Mouse (Mus musculus) liver, postnatal 0 days (tissue): Measurements from ENCODE around the gene Glud1. TPM values are rescaled to one million over a fixed set of nuclear protein-coding genes. Genes with fewer than 3 reads are reported as not detected.

Experiments used
- ATAC-seq: fragments of 200-750 bp; cut with Nextera tagmentation; 2 replicates; pipeline ENCODE4 v1.8.0; 2017; ENCODE audit warnings: mild to moderate bottlenecking, moderate library complexity
- DNase-seq: peaks from one replicate; pipeline ENCODE4 v3.0.0-alpha.2; 2016
- H3K27ac ChIP-seq: fragments of 300-500 bp; sonication (generic); 2 replicates; pipeline ENCODE4 v1.5.1; 2014; ENCODE audit warnings: antibody characterized with exemption, moderate library complexity, mild to moderate bottlenecking, low read depth
- H3K27me3 ChIP-seq: fragments of 300-500 bp; sonication (generic); 2 replicates; pipeline ENCODE4 v1.6.1; 2014; ENCODE audit warnings: low read length, control low read depth, mixed read lengths; ENCODE audit not compliant: insufficient read depth
- H3K36me3 ChIP-seq: fragments of 300-500 bp; sonication (generic); replicated peaks from 2 replicates; pipeline ENCODE4 v1.6.1; 2014; ENCODE audit warnings: mild to moderate bottlenecking, control low read depth, low read length, moderate library complexity, mixed read lengths; ENCODE audit not compliant: insufficient read depth
- H3K4me1 ChIP-seq: fragments of 300-500 bp; sonication (generic); 2 replicates; pipeline ENCODE4 v1.6.1; 2014; ENCODE audit warnings: antibody characterized with exemption, mild to moderate bottlenecking, control low read depth; ENCODE audit not compliant: insufficient read depth
- H3K4me2 ChIP-seq: fragments of 300-500 bp; sonication (generic); 2 replicates; pipeline ENCODE4 v1.6.1; 2014; ENCODE audit warnings: low read depth, mild to moderate bottlenecking, low read length, moderate library complexity, mixed read lengths
- H3K4me3 ChIP-seq: fragments of 300-500 bp; sonication (generic); 2 replicates; pipeline ENCODE4 v1.5.1; 2014; ENCODE audit warnings: low read depth, low read length
- H3K9ac ChIP-seq: fragments of 300-500 bp; sonication (generic); replicated peaks from 2 replicates; pipeline ENCODE4 v1.6.1; 2014; ENCODE audit warnings: mild to moderate bottlenecking, moderate library complexity
- H3K9me3 ChIP-seq: fragments of 300-500 bp; sonication (generic); 2 replicates; pipeline ENCODE4 v1.6.1; 2016; ENCODE audit warnings: mild to moderate bottlenecking, control low read depth, low read length, mixed read lengths
- CTCF ChIP-seq: sonication (generic); IDR thresholded peaks from 2 replicates; pipeline ENCODE4 v1.5.1; 2016; ENCODE audit warnings: antibody characterized with exemption, low read depth
- EP300 ChIP-seq: IDR thresholded peaks from 2 replicates; pipeline ENCODE4 v1.6.1; 2016; ENCODE audit warnings: antibody characterized with exemption, low read depth, mild to moderate bottlenecking
- WGBS: fragments of 180-500 bp; shearing (Covaris S2); extraction: QIAGEN DNeasy Blood & Tissue Kit; methylation state at CpG from one replicate; pipeline ENCODE4 v1.1.7; 2014; ENCODE audit not compliant: insufficient replicate concordance; 5-methylcytosine and 5-hydroxymethylcytosine counted together
- polyA plus RNA-seq: library from polyadenylated mRNA; unstranded; fragments of >200 nt; fragmentation: Nextera tagmentation; extraction: Ambion mirVana; gene quantifications from 2 replicates; pipeline ENCODE4 v1.2.1, GENCODE M21; 2015

The Glud1 gene
- polyA plus RNA-seq = 159 and 163 TPM in 2 replicates

DNA sequence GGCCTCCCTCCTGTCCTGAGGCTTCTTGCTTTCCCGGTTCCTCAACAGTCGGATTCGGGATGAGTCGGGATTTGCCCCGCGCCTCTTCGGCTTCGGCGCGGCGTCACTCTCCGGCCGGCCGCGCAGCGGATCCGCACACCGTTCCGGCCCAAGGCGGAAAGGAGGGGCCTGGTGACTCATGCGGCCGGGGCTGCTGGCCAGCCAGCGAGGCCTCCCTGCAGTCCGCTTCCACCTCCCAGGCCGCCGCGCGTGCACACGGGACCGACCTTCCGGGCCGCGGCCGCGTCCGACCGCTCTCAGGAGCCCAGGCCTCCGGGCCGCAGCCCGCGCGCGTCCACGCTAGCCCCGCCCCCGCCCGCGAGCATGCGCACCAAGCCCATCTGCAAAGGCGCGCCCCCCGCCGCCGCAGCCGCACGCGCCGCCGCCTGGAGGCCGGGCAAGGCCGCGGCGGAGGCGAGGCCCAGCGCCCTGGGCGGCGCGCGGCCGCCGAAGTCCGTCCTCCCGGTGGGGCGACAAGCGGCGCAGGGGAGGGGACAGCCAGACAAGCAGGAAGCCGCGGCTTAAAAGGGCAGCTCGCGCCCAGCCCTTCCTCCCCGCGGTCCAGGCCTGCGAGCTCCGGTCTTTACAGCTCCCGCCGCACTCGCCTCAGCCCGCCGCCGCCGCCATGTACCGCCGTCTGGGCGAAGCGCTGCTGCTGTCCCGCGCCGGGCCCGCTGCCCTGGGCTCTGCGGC lies at the start of gene Glud1, which contains the start of gene Shld2:
Glud1 (plus strand) TSS at position 494 of the 732 bp plus-strand sequence.
Shld2 (minus strand) TSS at position 260 of the 732 bp plus-strand sequence.
- H3K9me3 ChIP-seq = no peaks in the 10 kb centered on the region
- no peaks in the 10 kb centered on the region for H3K27me3 ChIP-seq
- H3K4me3 ChIP-seq = peak within 1 kb of the TSS; percentile 83
- WGBS = under 1% methylated on average over 84 of the region's 100 CpGs
- peak within 1 kb of the TSS; percentile 98 for H3K27ac ChIP-seq
- peak within 1 kb of the TSS; percentile 96 for H3K4me2 ChIP-seq
- H3K36me3 ChIP-seq = no peaks in the 10 kb centered on the region
- peak; percentile 97 for DNase-seq
- ATAC-seq = peak; percentile 91
- H3K4me1 ChIP-seq = peaks cover 9% of the 10 kb centered on the region
- peak within 1 kb of the TSS; percentile 96 for H3K9ac ChIP-seq
- peak; percentile 18; the same call in 1 of the 2 replicates for TF ChIP-seq CTCF
- no peak for TF ChIP-seq EP300

- Histone ChIP-seq H3K27me3 (no peaks in the 10 kb centered on the region), H3K4me3 (no peak overlapping the region), H3K9me3 (no peaks in the 10 kb centered on the region), H3K9ac (0 out of 2 replicates have a peak overlapping the region, but pooled peaks have one; percentile 18), H3K4me1 (0 out of 2 replicates have a peak, but pooled peaks cover 5% of the 10 kb centered on the region), H3K27ac (peak overlapping the region; percentile 76), H3K4me2 (no peak overlapping the region; the same call in 1 of the 2 replicates), H3K36me3 (0 out of 2 replicates have a peak, but pooled peaks cover 2% of the 10 kb centered on the region)
- TF ChIP-seq CTCF = no peak
- TF ChIP-seq EP300 = no peak
- WGBS = 56% methylated on average over 9 of the region's 9 CpGs
- DNase-seq (no peak), ATAC-seq (peak; percentile 44)
These were observed 42.5 kb upstream of the Glud1 start for GRCm38 (mm10) chr14:34268046-34268445.

DNA sequence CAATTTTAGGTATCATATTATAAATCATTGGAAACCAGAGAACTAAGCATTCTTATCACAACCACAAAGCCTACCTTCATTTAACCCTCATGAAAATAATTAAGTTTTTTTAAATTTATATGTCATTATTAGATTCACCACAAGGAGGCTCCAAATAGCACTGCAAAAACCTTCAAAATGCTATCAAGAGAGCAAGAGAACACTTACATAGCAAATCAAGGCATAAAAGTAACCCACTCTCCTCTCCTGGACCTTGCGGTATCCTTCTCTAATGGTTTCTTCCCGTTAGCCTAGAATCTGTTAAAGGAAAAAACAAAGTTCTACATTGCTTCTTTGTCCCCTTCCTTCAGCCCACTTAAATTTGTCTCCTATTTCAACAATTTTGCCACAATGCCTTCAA lies 37.2 kb upstream of the Glud1 start:
- Histone ChIP-seq H3K4me3 (peak overlapping the region; percentile 28; the same call in 1 of the 2 replicates), H3K27me3 (no peaks in the 10 kb centered on the region), H3K9me3 (no peaks in the 10 kb centered on the region), H3K4me2 (peak overlapping the region; percentile 45; the same call in 1 of the 2 replicates), H3K9ac (no peak overlapping the region), H3K4me1 (0 out of 2 replicates have a peak, but pooled peaks cover 5% of the 10 kb centered on the region), H3K36me3 (0 out of 2 replicates have a peak, but pooled peaks cover 2% of the 10 kb centered on the region), H3K27ac (no peak overlapping the region)
- ATAC-seq (no peak), DNase-seq (no peak)
- TF ChIP-seq EP300 (no peak), CTCF (peak; percentile 68)
- WGBS = 56% methylated on average over 2 of the region's 2 CpGs

DNA sequence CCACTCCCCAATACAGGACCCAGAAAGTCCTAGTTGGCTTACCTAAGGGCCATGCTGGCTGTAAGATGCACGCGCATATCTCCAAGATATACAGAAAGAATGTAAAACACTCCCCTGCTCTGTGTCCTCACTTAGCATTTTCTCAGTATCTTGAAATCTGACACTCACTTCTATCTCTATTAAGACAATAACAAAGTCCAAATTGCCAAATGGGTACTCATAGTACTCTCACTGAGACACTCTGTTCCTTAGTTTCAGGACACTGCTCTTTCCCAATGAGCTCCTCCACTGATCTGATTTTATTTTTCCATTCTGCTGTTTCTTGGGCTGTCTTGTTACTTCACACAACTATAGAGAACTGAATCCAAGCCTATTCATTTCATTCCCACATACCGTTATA lies 36.4 kb upstream of the Glud1 start:
- Histone ChIP-seq H3K27me3 (no peaks in the 10 kb centered on the region), H3K27ac (peak overlapping the region; percentile 44), H3K36me3 (no peaks in the 10 kb centered on the region), H3K4me3 (no peak overlapping the region), H3K4me2 (peak overlapping the region; percentile 45), H3K9ac (no peak overlapping the region), H3K9me3 (no peaks in the 10 kb centered on the region), H3K4me1 (0 out of 2 replicates have a peak, but pooled peaks cover 3% of the 10 kb centered on the region)
- peak; percentile 84 for TF ChIP-seq EP300
- TF ChIP-seq CTCF = no peak
- ATAC-seq (no peak), DNase-seq (no peak)
- 74% methylated on average over 3 of the region's 3 CpGs for WGBS

DNA sequence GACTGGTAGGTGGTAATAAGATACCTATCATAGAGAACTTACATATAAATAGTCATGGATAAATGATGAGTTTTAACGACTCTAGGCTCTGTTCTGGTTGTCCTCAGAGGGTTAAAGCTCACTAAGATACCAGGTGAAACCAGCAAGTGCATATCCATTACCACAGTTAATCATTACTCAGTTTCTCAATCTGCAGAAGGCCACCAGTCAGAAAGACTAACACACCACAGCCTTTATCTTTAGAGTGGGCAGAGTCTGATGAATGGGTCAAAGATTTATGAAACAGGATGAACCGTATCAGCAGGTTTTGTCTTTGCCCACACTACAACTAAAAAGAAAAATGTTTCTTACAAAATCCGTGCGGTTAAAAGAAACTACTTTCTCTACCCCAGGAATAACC lies 35.3 kb upstream of the Glud1 start:
- Histone ChIP-seq H3K27ac (peak overlapping the region; percentile 49), H3K9me3 (no peaks in the 10 kb centered on the region), H3K36me3 (no peaks in the 10 kb centered on the region), H3K4me3 (no peak overlapping the region), H3K4me1 (0 out of 2 replicates have a peak, but pooled peaks cover 1% of the 10 kb centered on the region), H3K4me2 (peak overlapping the region; percentile 45), H3K9ac (no peak overlapping the region), H3K27me3 (no peaks in the 10 kb centered on the region)
- ATAC-seq = peak; percentile 90
- DNase-seq = no peak
- TF ChIP-seq CTCF (no peak), EP300 (peak; percentile 40; the same call in 1 of the 2 replicates)
- WGBS = 60% methylated on average over 4 of the region's 4 CpGs

DNA sequence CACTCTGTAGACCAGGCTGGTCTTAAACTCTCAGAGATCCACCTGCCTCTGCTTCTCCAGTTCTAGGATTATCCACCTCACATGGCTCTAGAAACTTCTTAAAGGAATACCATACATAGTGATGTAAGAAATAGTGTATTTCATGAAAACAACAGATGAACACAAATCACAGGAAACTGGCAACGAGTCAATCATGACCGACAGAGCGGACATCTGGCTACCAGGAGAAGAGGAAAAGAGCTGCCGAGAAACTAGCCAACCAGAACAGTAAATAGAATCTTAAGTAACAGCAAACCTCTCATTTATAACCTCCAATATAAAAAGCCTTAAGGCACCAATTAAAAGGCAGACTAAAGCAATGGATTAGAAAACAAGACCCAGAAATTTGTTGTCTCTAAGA lies 30.8 kb upstream of the Glud1 start:
- no peak for DNase-seq
- Histone ChIP-seq H3K4me2 (no peak overlapping the region), H3K9ac (no peak overlapping the region), H3K4me3 (no peak overlapping the region), H3K4me1 (no peaks in the 10 kb centered on the region), H3K9me3 (no peaks in the 10 kb centered on the region), H3K27ac (no peak overlapping the region), H3K27me3 (no peaks in the 10 kb centered on the region), H3K36me3 (no peaks in the 10 kb centered on the region)
- ATAC-seq = no peak
- TF ChIP-seq EP300 = no peak
- WGBS = 72% methylated on average over 4 of the region's 4 CpGs
